Mouse (Mus musculus) midbrain, embryonic 13.5 days (tissue): ENCODE measurements around the gene Nt5c3b. TPM values are rescaled to one million over a fixed set of nuclear protein-coding genes. Genes with fewer than 3 reads are reported as not detected.
A peak's percentile ranks its signal among the peaks of the same experiment; 100 is the strongest.

Source experiments
- ATAC-seq: fragments of 200-750 bp; cut with Nextera tagmentation; 2 replicates; pipeline ENCODE4 v1.8.0; 2017; ENCODE audit warnings: mild to moderate bottlenecking, moderate TSS enrichment, moderate library complexity
- H3K27ac ChIP-seq: fragments of 300-500 bp; sonication (generic); 2 replicates; pipeline ENCODE4 v1.5.1; 2015; ENCODE audit warnings: inconsistent platforms, mild to moderate bottlenecking, moderate library complexity
- H3K27me3 ChIP-seq: fragments of 300-500 bp; sonication (generic); 2 replicates; pipeline ENCODE4 v1.6.1; 2015; ENCODE audit warnings: mild to moderate bottlenecking, inconsistent platforms
- H3K36me3 ChIP-seq: fragments of 300-500 bp; sonication (generic); 2 replicates; pipeline ENCODE4 v1.6.1; 2015; ENCODE audit warnings: mild to moderate bottlenecking, inconsistent platforms
- H3K4me1 ChIP-seq: fragments of 300-500 bp; sonication (generic); replicated peaks from 2 replicates; pipeline ENCODE4 v1.6.1; 2015; ENCODE audit warnings: inconsistent platforms
- H3K4me2 ChIP-seq: fragments of 300-500 bp; sonication (generic); replicated peaks from 2 replicates; pipeline ENCODE4 v1.6.1; 2015; ENCODE audit warnings: moderate library complexity, mild to moderate bottlenecking, inconsistent platforms
- H3K4me3 ChIP-seq: fragments of 300-500 bp; sonication (generic); replicated peaks from 2 replicates; pipeline ENCODE4 v1.5.1; 2015; ENCODE audit warnings: mild to moderate bottlenecking, inconsistent platforms
- H3K9ac ChIP-seq: fragments of 300-500 bp; sonication (generic); replicated peaks from 2 replicates; pipeline ENCODE4 v1.6.1; 2015; ENCODE audit warnings: mild to moderate bottlenecking, inconsistent platforms
- H3K9me3 ChIP-seq: fragments of 300-500 bp; sonication (generic); 2 replicates; pipeline ENCODE4 v1.6.1; 2016; ENCODE audit warnings: mild to moderate bottlenecking, inconsistent platforms
- WGBS: fragments of 180-500 bp; shearing (Covaris S2); methylation state at CpG from one replicate; pipeline ENCODE4 v1.1.7; 2015; 5-methylcytosine and 5-hydroxymethylcytosine counted together
- polyA plus RNA-seq: library from polyadenylated mRNA; unstranded; fragments of >200 nt; fragmentation: Nextera tagmentation; extraction: Ambion mirVana; gene quantifications from 2 replicates; pipeline ENCODE4 v1.2.1, GENCODE M21; 2015

Gene Nt5c3b
- polyA plus RNA-seq, 1 experiment from 2014 or later: 99.3 TPM

GRCm38 (mm10) chr11:100423836-100424235, 17.8 kb downstream of the Nt5c3b start:
- no peak overlapping the region for H3K4me2 ChIP-seq
- H3K9ac ChIP-seq: no peak overlapping the region
- no peaks in the 10 kb centered on the region; the same call in 1 of the 2 replicates for H3K36me3 ChIP-seq
- no peaks in the 10 kb centered on the region for H3K9me3 ChIP-seq
- H3K27ac ChIP-seq: no peak overlapping the region
- no peak overlapping the region for H3K4me3 ChIP-seq
- peaks cover 5% of the 10 kb centered on the region for H3K4me1 ChIP-seq
- 88% methylated on average over 7 of the region's 7 CpGs for WGBS
- H3K27me3 ChIP-seq: no peaks in the 10 kb centered on the region
- ATAC-seq: no peak

- H3K9me3 ChIP-seq: no peaks in the 10 kb centered on the region
- WGBS: 43% methylated on average over 8 of the region's 8 CpGs
- H3K9ac ChIP-seq: no peak overlapping the region
- no peak for ATAC-seq
- H3K4me1 ChIP-seq: peaks cover 5% of the 10 kb centered on the region
- peaks cover 9% of the 10 kb centered on the region for H3K27me3 ChIP-seq
- H3K36me3 ChIP-seq: no peaks in the 10 kb centered on the region
- no peak overlapping the region for H3K27ac ChIP-seq
- no peak overlapping the region for H3K4me2 ChIP-seq
- no peak overlapping the region for H3K4me3 ChIP-seq
Measured at GRCm38 (mm10) chr11:100421537-100421936, 20.1 kb downstream of the Nt5c3b start.

- Histone ChIP-seq H3K9me3 (no peaks in the 10 kb centered on the region), H3K27ac (peak within 1 kb of the TSS; percentile 74), H3K4me2 (peak within 1 kb of the TSS; percentile 64), H3K4me1 (peaks cover 33% of the 10 kb centered on the region), H3K27me3 (peaks cover 37% of the 10 kb centered on the region), H3K36me3 (no peaks in the 10 kb centered on the region), H3K9ac (peak within 1 kb of the TSS; percentile 75), H3K4me3 (peak within 1 kb of the TSS; percentile 62)
- WGBS: under 1% methylated on average over 28 of the region's 31 CpGs
- ATAC-seq: peak; percentile 44
Measured at GRCm38 (mm10) chr11:100414914-100415822, 26.4 kb downstream of the Nt5c3b start, which contains the start of gene Fkbp10. Fkbp10 (plus strand) TSS chr11:100415697.

DNA sequence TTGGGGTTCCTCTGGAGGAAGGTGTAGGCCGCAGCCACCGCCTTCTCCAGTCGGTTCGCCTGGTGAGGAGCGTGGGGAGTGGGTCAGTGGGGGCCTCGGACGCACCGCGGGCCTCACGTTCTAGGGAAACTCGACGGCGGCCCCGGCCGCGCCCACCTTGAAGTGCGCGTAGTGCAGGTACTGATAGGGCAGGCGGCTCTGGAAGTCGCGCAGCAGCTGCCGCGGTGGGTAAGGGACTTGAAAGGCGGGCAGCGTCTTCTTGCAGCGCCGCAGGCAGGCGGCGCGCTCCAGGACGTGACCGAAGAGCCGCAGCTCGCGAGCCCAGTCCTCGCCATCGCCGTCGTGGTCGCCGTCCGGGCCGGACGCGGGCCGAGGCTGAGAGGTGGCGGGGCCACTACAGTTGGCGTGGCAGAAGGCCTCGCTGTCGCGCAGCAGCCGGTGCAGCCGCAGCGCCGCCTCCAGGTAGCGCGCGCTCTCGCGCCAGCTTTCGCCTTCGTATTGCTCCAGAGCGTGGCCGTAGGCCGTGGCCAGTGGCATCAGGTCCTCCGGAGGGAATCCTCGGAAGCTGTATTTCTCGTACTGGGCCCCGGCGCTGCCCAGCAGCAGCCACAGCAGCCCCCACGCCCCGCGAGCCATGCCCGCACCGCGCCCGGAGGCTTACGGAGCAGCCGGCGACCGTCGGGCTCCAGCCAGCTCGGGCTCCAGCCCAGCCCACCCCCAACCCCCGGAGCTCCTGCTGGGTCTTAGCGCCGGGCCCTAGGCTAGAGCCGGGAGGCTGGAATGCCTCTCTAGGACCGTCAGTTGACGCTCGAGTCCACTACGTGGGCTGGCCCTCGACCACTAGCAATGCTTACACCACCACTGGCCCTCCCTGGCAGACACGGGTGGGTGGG, 27.3 kb downstream of the Nt5c3b start, which contains the start of gene P3h4:
Gene P3h4 (minus strand): TSS at position 816 of the 893 bp plus-strand sequence.
- Histone ChIP-seq H3K27me3 (peaks cover 37% of the 10 kb centered on the region), H3K9me3 (no peaks in the 10 kb centered on the region), H3K9ac (peak within 1 kb of the TSS; percentile 75), H3K36me3 (0 out of 2 replicates have a peak, but pooled peaks cover 1% of the 10 kb centered on the region), H3K27ac (peak within 1 kb of the TSS; percentile 74), H3K4me1 (peaks cover 33% of the 10 kb centered on the region), H3K4me2 (peak within 1 kb of the TSS; percentile 64), H3K4me3 (peak within 1 kb of the TSS; percentile 62)
- peak; percentile 95 for ATAC-seq
- under 1% methylated on average over 87 of the region's 93 CpGs for WGBS

DNA sequence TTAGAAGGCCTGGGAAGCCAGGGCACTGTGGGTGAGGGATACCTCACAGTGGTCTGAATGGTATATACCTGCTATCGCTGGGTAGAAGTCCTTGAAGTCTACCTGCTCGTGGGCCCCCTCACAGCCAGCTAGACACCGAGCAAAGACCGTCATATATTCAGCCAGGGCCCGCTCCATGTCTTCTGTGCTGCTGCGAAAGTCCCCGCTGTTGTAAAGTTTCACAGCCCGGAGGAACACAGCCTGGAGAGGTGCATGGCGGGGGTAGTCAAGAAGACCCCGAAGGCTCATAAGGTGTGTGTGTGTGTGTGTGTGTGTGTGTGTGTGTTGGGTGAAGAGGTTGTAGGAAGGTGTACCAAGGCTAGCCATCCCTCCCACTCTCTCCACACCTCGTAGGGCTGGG, 28.1 kb downstream of the Nt5c3b start:
- Histone ChIP-seq H3K36me3 (0 out of 2 replicates have a peak, but pooled peaks cover 7% of the 10 kb centered on the region), H3K4me1 (peaks cover 33% of the 10 kb centered on the region), H3K27ac (no peak overlapping the region), H3K4me2 (peak overlapping the region; percentile 64), H3K9ac (peak overlapping the region; percentile 75), H3K4me3 (peak overlapping the region; percentile 62), H3K9me3 (no peaks in the 10 kb centered on the region), H3K27me3 (peaks cover 37% of the 10 kb centered on the region)
- WGBS: 77% methylated on average over 11 of the region's 11 CpGs
- ATAC-seq: no peak

DNA sequence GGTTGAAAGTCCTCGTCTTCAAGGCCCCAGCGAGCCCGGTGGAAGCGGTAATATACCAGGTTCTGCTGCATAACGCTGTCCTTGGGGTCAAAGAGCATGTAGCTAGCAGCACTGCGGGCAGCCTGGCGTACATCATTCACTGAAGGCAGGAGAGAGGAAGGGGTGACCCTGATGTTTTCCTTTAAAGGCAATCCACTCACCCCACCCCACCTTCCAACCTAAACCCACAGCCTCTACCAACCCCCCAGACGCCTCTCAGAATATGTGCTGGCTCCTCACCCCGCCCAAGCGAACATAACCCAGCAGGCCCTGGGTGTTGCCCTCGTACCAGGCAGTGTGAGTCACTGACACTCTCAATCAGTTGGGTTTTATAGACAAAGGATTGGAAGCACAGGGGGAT, 29.9 kb downstream of the Nt5c3b start:
- H3K27ac ChIP-seq: no peak overlapping the region
- no peak overlapping the region for H3K9ac ChIP-seq
- H3K4me1 ChIP-seq: peaks cover 33% of the 10 kb centered on the region
- H3K4me3 ChIP-seq: no peak overlapping the region
- 87% methylated on average over 11 of the region's 11 CpGs for WGBS
- H3K27me3 ChIP-seq: peaks cover 30% of the 10 kb centered on the region
- 0 out of 2 replicates have a peak, but pooled peaks cover 7% of the 10 kb centered on the region for H3K36me3 ChIP-seq
- H3K4me2 ChIP-seq: no peak overlapping the region
- no peaks in the 10 kb centered on the region for H3K9me3 ChIP-seq
- ATAC-seq: no peak

GRCm38 (mm10) chr11:100409686-100410085, 31.9 kb downstream of the Nt5c3b start:
- Histone ChIP-seq H3K27ac (no peak overlapping the region), H3K4me2 (no peak overlapping the region), H3K9ac (no peak overlapping the region), H3K9me3 (no peaks in the 10 kb centered on the region), H3K36me3 (0 out of 2 replicates have a peak, but pooled peaks cover 7% of the 10 kb centered on the region), H3K4me1 (peaks cover 24% of the 10 kb centered on the region; the same call in 1 of the 2 replicates), H3K27me3 (peaks cover 11% of the 10 kb centered on the region; the same call in 1 of the 2 replicates), H3K4me3 (no peak overlapping the region)
- 93% methylated on average over 3 of the region's 3 CpGs for WGBS
- no peak for ATAC-seq

DNA sequence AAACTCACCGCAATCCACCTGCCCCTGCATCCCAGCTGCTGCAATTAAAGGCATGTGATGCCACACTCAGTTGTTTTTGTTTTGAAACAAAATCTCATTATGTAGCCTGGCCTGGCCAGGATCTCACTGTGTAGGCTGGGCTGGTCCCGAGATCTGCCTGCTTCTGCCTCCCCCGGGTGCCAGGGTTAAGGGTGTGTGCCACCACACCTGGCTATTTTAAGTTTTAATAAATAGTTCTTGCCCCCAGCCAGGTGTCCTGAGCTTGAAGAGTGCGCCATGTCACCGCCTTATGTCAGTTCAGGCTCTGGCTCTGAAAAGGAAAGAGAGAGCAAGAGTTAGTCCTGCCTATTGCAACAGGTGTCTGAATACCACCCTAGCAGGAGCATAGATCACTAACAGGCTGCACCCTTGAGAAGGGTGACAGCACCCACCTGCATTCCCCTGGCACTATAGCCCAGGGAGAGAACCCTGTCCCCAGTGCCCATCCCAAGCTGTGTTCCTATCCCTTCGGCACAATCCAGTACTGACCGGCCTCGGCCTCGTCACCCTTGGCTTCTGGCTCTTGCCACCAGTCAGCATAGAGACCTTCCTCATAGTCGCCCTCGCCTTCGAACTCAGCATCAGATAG, 32.7 kb downstream of the Nt5c3b start:
- Histone ChIP-seq H3K4me1 (peaks cover 22% of the 10 kb centered on the region; the same call in 1 of the 2 replicates), H3K27ac (no peak overlapping the region), H3K36me3 (0 out of 2 replicates have a peak, but pooled peaks cover 7% of the 10 kb centered on the region), H3K27me3 (peaks cover 10% of the 10 kb centered on the region; the same call in 1 of the 2 replicates), H3K9me3 (no peaks in the 10 kb centered on the region), H3K4me2 (no peak overlapping the region), H3K4me3 (no peak overlapping the region), H3K9ac (no peak overlapping the region)
- WGBS: 88% methylated on average over 12 of the region's 12 CpGs
- no peak for ATAC-seq

DNA sequence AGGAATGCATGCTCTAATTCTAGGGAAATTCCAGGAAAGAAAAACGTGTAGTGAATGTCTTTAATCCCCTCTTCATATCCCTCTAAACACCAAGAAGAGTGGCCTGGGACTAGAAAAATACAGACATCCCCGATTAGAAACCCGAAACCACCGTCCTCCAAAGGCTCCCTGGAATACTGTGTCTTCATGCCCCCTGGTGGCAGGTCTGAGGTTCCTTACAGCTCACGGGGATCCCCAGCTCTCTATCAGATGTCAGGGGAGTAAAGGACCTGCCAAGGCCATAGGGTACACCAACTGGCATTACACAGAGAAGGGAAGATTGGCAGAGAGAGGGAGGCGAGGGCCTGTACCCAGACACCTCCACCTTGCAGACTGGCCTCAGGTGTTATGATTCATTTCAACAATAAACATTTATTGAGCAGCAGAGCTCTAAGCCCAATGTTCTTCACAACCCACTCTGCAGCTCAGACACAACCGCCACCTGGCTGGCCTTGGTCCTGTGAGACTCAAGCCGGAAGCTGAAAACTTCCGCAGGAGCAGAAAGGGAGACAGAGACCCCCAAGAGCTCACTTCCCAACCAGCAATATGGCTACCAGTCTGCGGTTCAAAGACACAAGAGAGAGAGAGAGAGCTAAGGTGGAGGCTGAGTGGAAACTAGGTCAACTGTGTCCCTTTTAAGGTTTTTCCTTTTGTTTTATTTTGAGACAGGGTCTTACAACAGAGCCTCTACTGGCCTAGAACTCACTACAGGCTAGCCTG, 33.4 kb downstream of the Nt5c3b start:
- Histone ChIP-seq H3K27ac (no peak overlapping the region), H3K36me3 (0 out of 2 replicates have a peak, but pooled peaks cover 7% of the 10 kb centered on the region), H3K4me3 (no peak overlapping the region), H3K9me3 (no peaks in the 10 kb centered on the region), H3K27me3 (0 out of 2 replicates have a peak, but pooled peaks cover 3% of the 10 kb centered on the region), H3K9ac (no peak overlapping the region), H3K4me1 (peaks cover 19% of the 10 kb centered on the region; the same call in 1 of the 2 replicates), H3K4me2 (no peak overlapping the region)
- 49% methylated on average over 10 of the region's 10 CpGs for WGBS
- ATAC-seq: no peak

GRCm38 (mm10) chr11:100406995-100407705, 34.5 kb downstream of the Nt5c3b start:
- 88% methylated on average over 5 of the region's 5 CpGs for WGBS

More at GRCm38 (mm10) chr11:100406995-100407705, 34.5 kb downstream of the Nt5c3b start:
- no peaks in the 10 kb centered on the region for H3K9me3 ChIP-seq
- 0 out of 2 replicates have a peak, but pooled peaks cover 7% of the 10 kb centered on the region for H3K36me3 ChIP-seq
- ATAC-seq: no peak
- no peak overlapping the region for H3K9ac ChIP-seq
- H3K4me1 ChIP-seq: peaks cover 10% of the 10 kb centered on the region
- H3K27me3 ChIP-seq: no peaks in the 10 kb centered on the region
- no peak overlapping the region for H3K27ac ChIP-seq
- no peak overlapping the region for H3K4me3 ChIP-seq
- no peak overlapping the region for H3K4me2 ChIP-seq
